Mouse (Mus musculus) midbrain, embryonic 10.5 days (tissue): ENCODE results near the gene Vmn2r43. TPM values are rescaled to one million over a fixed set of nuclear protein-coding genes. Genes with fewer than 3 reads are reported as not detected.
"Not testable (repeated sequence)": the region's sequence is repeated elsewhere in the genome, so short reads cannot be mapped to it uniquely, and the experiment has no call there.

Experiments
- DNase-seq: peaks from one replicate; pipeline ENCODE4 v3.0.0-alpha.2; 2017; ENCODE audit warnings: low spot score
- H3K27ac ChIP-seq: fragments of 300-500 bp; sonication (generic); replicated peaks from 2 replicates; pipeline ENCODE4 v1.5.1; 2016; ENCODE audit warnings: mild to moderate bottlenecking
- H3K27me3 ChIP-seq: fragments of 300-500 bp; sonication (generic); 2 replicates; pipeline ENCODE4 v1.6.1; 2016; ENCODE audit warnings: low read depth, mild to moderate bottlenecking; ENCODE audit not compliant: poor library complexity, severe bottlenecking
- H3K36me3 ChIP-seq: fragments of 300-500 bp; sonication (generic); 2 replicates; pipeline ENCODE4 v1.6.1; 2016; ENCODE audit warnings: mild to moderate bottlenecking, moderate library complexity
- H3K4me1 ChIP-seq: fragments of 300-500 bp; sonication (generic); 2 replicates; pipeline ENCODE4 v1.6.1; 2016
- H3K4me3 ChIP-seq: fragments of 300-500 bp; sonication (generic); 2 replicates; pipeline ENCODE4 v1.5.1; 2016; ENCODE audit warnings: mild to moderate bottlenecking, moderate library complexity
- H3K9me3 ChIP-seq: fragments of 300-500 bp; sonication (generic); replicated peaks from 2 replicates; pipeline ENCODE4 v1.6.1; 2016; ENCODE audit warnings: mild to moderate bottlenecking
- WGBS: fragments of 180-500 bp; shearing (Covaris S2); methylation state at CpG from one replicate; pipeline ENCODE4 v1.1.7; 2016; 5-methylcytosine and 5-hydroxymethylcytosine counted together
- polyA plus RNA-seq: library from polyadenylated mRNA; unstranded; fragments of >200 nt; fragmentation: Nextera tagmentation; extraction: Ambion mirVana; gene quantifications from 2 replicates; pipeline ENCODE4 v1.2.1, GENCODE M21; 2016

The Vmn2r43 gene
- not detected in 2 replicates for polyA plus RNA-seq

- H3K4me3 ChIP-seq, DNase-seq, H3K27ac ChIP-seq, H3K9me3 ChIP-seq, H3K4me1 ChIP-seq, H3K36me3 ChIP-seq, H3K27me3 ChIP-seq: not testable (repeated sequence)
- no CpG with 5 or more reads among the region's 1 CpGs for WGBS
Measured at GRCm38 (mm10) chr7:8260499-8260898, at the start of gene Vmn2r43. Gene Vmn2r43 (minus strand): TSS chr7:8260599.

- H3K9me3 ChIP-seq, H3K27me3 ChIP-seq, H3K4me3 ChIP-seq, H3K36me3 ChIP-seq, DNase-seq, H3K27ac ChIP-seq, H3K4me1 ChIP-seq: not testable (repeated sequence)
- no CpG with 5 or more reads among the region's 2 CpGs for WGBS
Measured at GRCm38 (mm10) chr7:8200220-8200619, 60.2 kb downstream of the Vmn2r43 start, which contains the start of gene Vmn2r42. Gene Vmn2r42 (minus strand): TSS chr7:8200320.

Other genes starting within 250 kb of the Vmn2r43 start
- not detected in 2 replicates for gene Vmn2r41, start 98.9 kb downstream of the Vmn2r43 start, polyA plus RNA-seq
- not detected in 2 replicates for gene Vmn2r42, start 60.3 kb downstream of the Vmn2r43 start, polyA plus RNA-seq
- gene Vmn2r44, start 122.7 kb upstream of the Vmn2r43 start, polyA plus RNA-seq: not detected in 2 replicates
- gene Vmn2r45, start 228.5 kb upstream of the Vmn2r43 start, polyA plus RNA-seq: not detected in 2 replicates